8 mouse cellular contexts compared by ENCODE assay signal in genomic region chr12:69757418-69758141, GRCm38 (mm10). TPM values are rescaled to one million over a fixed set of nuclear protein-coding genes. Genes with fewer than 3 reads are reported as not detected.
DNase-seq lines count a peak whose midpoint lies in the region; ATAC-seq lines count a peak whose summit lies in the region.

No protein-coding gene starts in this region.

- peak; percentile 92 for DNase-seq in ZHBTc4 (ENCODE audit: low read depth, low spot score)
- peak; percentile 92 for DNase-seq in embryo, embryonic 10 days (ENCODE audit: low spot score)
- peak; percentile 69 for DNase-seq in gastrocnemius, postnatal 10 days
- peak; percentile 66 to 89 for DNase-seq in left cerebral cortex, postnatal 10 days (ENCODE audit: extremely low spot score in 1 of 2, low spot score in 2 of 2)
- DNase-seq in right cerebral cortex, postnatal 14 days: peak; percentile 62
- DNase-seq in urinary bladder, postnatal 36 days (ENCODE audit: low spot score in 2 of 2): peak; percentile 46 to 80

- peak; percentile 73 for ATAC-seq in inflammation-experienced regulatory T-cells, adult 6 months
- peak; percentile 92 for ATAC-seq in megakaryocyte-erythroid progenitor cell, adult 5-6 weeks (replicated peaks; ENCODE audit: low FRiP score, low TSS enrichment, poor library complexity, severe bottlenecking)

- intact Hi-C loops in left cerebral cortex, postnatal 10 days (cut with DNase I): no loop called here

RNA-seq across cellular contexts. Expression of gene Atp5s, which starts 32.8 kb away (rescaled TPM):
- total RNA-seq in gastrocnemius, postnatal 10 days (2021): 10 to 100 TPM in 1 of 2 experiments, 1 to 10 TPM in 1; 8.4 to 12.1 TPM
- 10 to 100 TPM; 12.0 to 17.0 (median 14.8) TPM for polyA plus RNA-seq in inflammation-experienced regulatory T-cells, adult 6 months (2017; shearing (Covaris generic))
- 10 to 100 TPM; 25.2 to 28.2 TPM for total RNA-seq in left cerebral cortex, postnatal 10 days (2021)
- 35.6 and 62.7 TPM in 2 replicates for total RNA-seq in megakaryocyte-erythroid progenitor cell, adult 5-6 weeks (2014; fragmentation: Nextera tagmentation)
- 10.6 and 13.0 TPM in 2 replicates for total RNA-seq in megakaryocyte-erythroid progenitor cell, adult 5-6 weeks (2017)

RNA-seq across cellular contexts. Expression of gene L2hgdh, which starts 32.9 kb away (rescaled TPM):
- total RNA-seq in gastrocnemius, postnatal 10 days (2021): 10 to 100 TPM; 31.1 to 32.6 TPM
- polyA plus RNA-seq in inflammation-experienced regulatory T-cells, adult 6 months (2017; shearing (Covaris generic)): 1 to 10 TPM; 2.8 to 3.2 (median 2.9) TPM
- 10 to 100 TPM; 11.6 to 16.7 TPM for total RNA-seq in left cerebral cortex, postnatal 10 days (2021)
- total RNA-seq in megakaryocyte-erythroid progenitor cell, adult 5-6 weeks (2014; fragmentation: Nextera tagmentation): 25.7 and 36.9 TPM in 2 replicates
- 27.9 and 54.3 TPM in 2 replicates for total RNA-seq in megakaryocyte-erythroid progenitor cell, adult 5-6 weeks (2017)

RNA-seq across cellular contexts. Expression of gene Cdkl1, which starts 33.5 kb away (rescaled TPM):
- 1 to 10 TPM; 1.4 to 2.1 TPM for total RNA-seq in gastrocnemius, postnatal 10 days (2021)
- polyA plus RNA-seq in inflammation-experienced regulatory T-cells, adult 6 months (2017; shearing (Covaris generic)): not detected
- total RNA-seq in left cerebral cortex, postnatal 10 days (2021): 10 to 100 TPM; 43.7 to 43.8 TPM
- 0.27 and 0.57 TPM in 2 replicates for total RNA-seq in megakaryocyte-erythroid progenitor cell, adult 5-6 weeks (2014; fragmentation: Nextera tagmentation)
- total RNA-seq in megakaryocyte-erythroid progenitor cell, adult 5-6 weeks (2017): 1.2 and 2.1 TPM in 2 replicates

Comparison
In these comparisons a context has a peak if more than half of its experiments do, and no peak if none do; other contexts are left out.
1. Peak in every context shown above with its lines: DNase-seq and ATAC-seq.
2. RNA of gene Cdkl1, which starts 33.5 kb away (total RNA-seq): 43.7 to 43.8 TPM in left cerebral cortex, postnatal 10 days; 1.4 to 2.1 TPM in gastrocnemius, postnatal 10 days and 0.27 to 2.1 TPM in megakaryocyte-erythroid progenitor cell, adult 5-6 weeks; every median in the first group is over 10 times any median in the second.